ENCODE assay signal across 13 mouse cellular contexts in the genomic region with DNA sequence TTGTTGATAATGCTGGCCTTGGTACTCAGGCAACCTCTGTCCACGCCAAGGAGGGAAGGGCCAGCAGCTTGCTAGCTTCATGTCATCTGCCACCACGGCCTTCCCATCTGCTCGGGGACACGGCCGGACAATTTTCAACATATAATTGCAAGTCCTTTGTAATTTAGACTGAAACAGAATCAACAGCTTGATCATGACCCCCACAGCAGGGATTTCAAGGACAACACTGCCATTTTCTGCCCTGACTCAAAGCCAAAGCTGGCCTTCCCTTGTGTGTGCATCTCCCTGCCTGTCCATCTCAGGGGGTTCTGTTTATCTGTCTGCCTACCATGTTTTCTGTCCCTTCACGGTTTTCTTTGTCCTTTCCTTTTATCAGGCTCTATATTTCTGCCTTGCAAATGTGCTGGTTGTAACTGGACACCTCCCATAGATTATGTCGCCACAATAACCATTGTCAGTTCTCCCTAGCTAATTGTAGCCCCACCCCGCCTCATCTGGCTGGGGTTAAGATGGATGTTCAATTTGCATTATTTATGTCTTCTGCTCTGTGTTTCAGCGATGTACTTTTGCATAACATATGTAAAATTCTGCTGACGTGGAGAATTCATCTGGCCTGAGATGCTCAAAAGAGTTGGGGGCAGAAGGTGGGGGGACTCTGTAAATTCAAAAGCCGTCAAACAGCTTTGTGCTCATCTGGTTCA.
A peak's percentile ranks its signal among the peaks of the same experiment; 100 is the strongest.
DNase-seq lines count a peak whose midpoint lies in the region; ATAC-seq lines count a peak whose summit lies in the region.
"Had no signal": no experiment of that assay in that cellular context is flagged by ENCODE, and none has a peak within 500 bp of the region (broad histone marks: within the 10 kb centered on the region; RNA-seq: fewer than 3 reads in every experiment).

No protein-coding gene starts in this region.

- H3K9me3 ChIP-seq in neural tube, embryonic 11.5 days (ENCODE audit: control insufficient read depth, low read length): no peaks in the 10 kb centered on the region
- H3K9me3 ChIP-seq in limb, embryonic 10.5 days (replicated peaks): no peaks in the 10 kb centered on the region
- H3K9me3 ChIP-seq in neural tube, embryonic 15.5 days (replicated peaks): no peaks in the 10 kb centered on the region

- peak; percentile 55; the same call in 1 of the 2 replicates for ATAC-seq in neural tube, embryonic 11.5 days (ENCODE audit: insufficient read depth, low FRiP score, low TSS enrichment)
- 0 out of 2 replicates have a peak, but pooled peaks have one; percentile 36 for ATAC-seq in neural tube, embryonic 15.5 days (ENCODE audit: low FRiP score)

- H3K9ac ChIP-seq in neural tube, embryonic 11.5 days (ENCODE audit: low read length): no peak overlapping the region
- no peak overlapping the region for H3K9ac ChIP-seq in neural tube, embryonic 15.5 days (replicated peaks)
- H3K9ac ChIP-seq: lung, embryonic 14.5 days had no signal

- DNase-seq in cerebellum, adult 9-11 months: peak; percentile 36
- no peak for DNase-seq in cerebellum, adult 11 months
- peak; percentile 42 for DNase-seq in neural tube, embryonic 11.5 days (ENCODE audit: low spot score)
- DNase-seq in neural tube, embryonic 10.5 days (ENCODE audit: extremely low spot score, low spot score): no peak
- no peak for DNase-seq in limb, embryonic 10.5 days (ENCODE audit: low spot score)
- DNase-seq in spleen, postnatal 14 days (ENCODE audit: low spot score in 2 of 2): no peak
- DNase-seq in B cell, adult 2 months: no peak
- DNase-seq: adrenal gland, adult 8-10 months; heart, adult 18-20 months; kidney, postnatal 36 days; lung, embryonic 14.5 days; thymus, postnatal 14 days had no signal

- no peak overlapping the region for H3K4me3 ChIP-seq in neural tube, embryonic 11.5 days (ENCODE audit: low read depth, low read length)
- H3K4me3 ChIP-seq in limb, embryonic 10.5 days: no peak overlapping the region
- no peak overlapping the region for H3K4me3 ChIP-seq in neural tube, embryonic 15.5 days (replicated peaks)

- no peaks in the 10 kb centered on the region for H3K36me3 ChIP-seq in neural tube, embryonic 11.5 days (ENCODE audit: control insufficient read depth, insufficient read depth, low read length)
- H3K36me3 ChIP-seq in limb, embryonic 10.5 days: no peaks in the 10 kb centered on the region
- no peaks in the 10 kb centered on the region for H3K36me3 ChIP-seq in neural tube, embryonic 15.5 days

- H3K4me1 ChIP-seq in neural tube, embryonic 11.5 days (ENCODE audit: control insufficient read depth, insufficient read depth, low read length): peaks cover 15% of the 10 kb centered on the region
- peaks cover 40% of the 10 kb centered on the region for H3K4me1 ChIP-seq in limb, embryonic 10.5 days
- peaks cover 15% of the 10 kb centered on the region for H3K4me1 ChIP-seq in neural tube, embryonic 15.5 days

- no peak overlapping the region for H3K4me2 ChIP-seq in neural tube, embryonic 11.5 days (ENCODE audit: low read depth)
- no peak overlapping the region for H3K4me2 ChIP-seq in neural tube, embryonic 15.5 days
- H3K4me2 ChIP-seq: lung, embryonic 14.5 days had no signal

- H3K27me3 ChIP-seq in neural tube, embryonic 11.5 days (ENCODE audit: control insufficient read depth, insufficient read depth, low read length): no peaks in the 10 kb centered on the region
- H3K27me3 ChIP-seq in limb, embryonic 10.5 days (ENCODE audit: low read depth, poor library complexity, severe bottlenecking): no peaks in the 10 kb centered on the region
- H3K27me3 ChIP-seq in neural tube, embryonic 15.5 days (replicated peaks): no peaks in the 10 kb centered on the region

- WGBS in neural tube, embryonic 11.5 days: 42% methylated on average over 11 of the region's 11 CpGs
- WGBS in limb, embryonic 10.5 days: 66% methylated on average over 11 of the region's 11 CpGs
- 27% methylated on average over 11 of the region's 11 CpGs for WGBS in neural tube, embryonic 15.5 days

- peak overlapping the region; percentile 83 for H3K27ac ChIP-seq in neural tube, embryonic 11.5 days (ENCODE audit: low read depth, low read length)
- H3K27ac ChIP-seq in limb, embryonic 10.5 days: peak overlapping the region; percentile 44; the same call in 1 of the 2 replicates
- peak overlapping the region; percentile 33 for H3K27ac ChIP-seq in neural tube, embryonic 15.5 days (replicated peaks)

Comparison
In these comparisons a context has a peak if more than half of its experiments do, and no peak if none do; other contexts are left out.
1. DNase-seq: peak in cerebellum, adult 9-11 months (single experiment) and neural tube, embryonic 11.5 days (single experiment); none in cerebellum, adult 11 months (single experiment), neural tube, embryonic 10.5 days (single experiment), limb, embryonic 10.5 days (single experiment), spleen, postnatal 14 days (0 of 2) and B cell, adult 2 months (0 of 2).
2. H3K27ac ChIP-seq: peak in every context shown above with its lines; median percentile 83 in neural tube, embryonic 11.5 days; 44 in limb, embryonic 10.5 days; 33 in neural tube, embryonic 15.5 days.